8 mouse cellular contexts compared by ENCODE assay signal in genomic region chr10:122983579-122984530, GRCm38 (mm10).
DNase-seq lines count a peak whose midpoint lies in the region; ATAC-seq and TF ChIP-seq lines count a peak whose summit lies in the region.

No protein-coding gene starts in this region.

- H3K36me3 ChIP-seq in lung, embryonic 14.5 days (ENCODE audit: insufficient read depth): peaks cover 20% of the 10 kb centered on the region
- H3K36me3 ChIP-seq in neural tube, embryonic 13.5 days: peaks cover 20% of the 10 kb centered on the region

- H3K9me3 ChIP-seq in lung, embryonic 14.5 days (ENCODE audit: low read depth, low read length): no peaks in the 10 kb centered on the region
- H3K9me3 ChIP-seq in neural tube, embryonic 13.5 days: no peaks in the 10 kb centered on the region

- TF ChIP-seq CTCF in lung, embryonic 14.5 days (IDR thresholded peaks at IDR 0.05; ENCODE audit: low read depth): no peak

- H3K4me3 ChIP-seq in lung, embryonic 14.5 days (ENCODE audit: low read depth, low read length): peak overlapping the region; percentile 98
- H3K4me3 ChIP-seq in neural tube, embryonic 13.5 days: peak overlapping the region; percentile 93

- peak overlapping the region; percentile 100 for H3K27ac ChIP-seq in lung, embryonic 14.5 days (ENCODE audit: low read depth)
- H3K27ac ChIP-seq in neural tube, embryonic 13.5 days (replicated peaks): peak overlapping the region; percentile 100

- peak overlapping the region; percentile 76 for H3K4me2 ChIP-seq in lung, embryonic 14.5 days
- peak overlapping the region; percentile 88 for H3K4me2 ChIP-seq in neural tube, embryonic 13.5 days

- 28% methylated on average over 10 of the region's 10 CpGs for WGBS in lung, embryonic 14.5 days
- WGBS in neural tube, embryonic 13.5 days: 43% methylated on average over 10 of the region's 10 CpGs

- peaks cover 22% of the 10 kb centered on the region for H3K4me1 ChIP-seq in lung, embryonic 14.5 days (ENCODE audit: insufficient read depth)
- H3K4me1 ChIP-seq in neural tube, embryonic 13.5 days (replicated peaks): peaks cover 50% of the 10 kb centered on the region

- peak overlapping the region; percentile 100 for H3K9ac ChIP-seq in lung, embryonic 14.5 days
- H3K9ac ChIP-seq in neural tube, embryonic 13.5 days: peak overlapping the region; percentile 100

- ATAC-seq in lung, embryonic 14.5 days (ENCODE audit: insufficient read depth): no peak
- ATAC-seq in neural tube, embryonic 13.5 days (ENCODE audit: low read depth): no peak
- no peak for ATAC-seq in CD4-positive, CD25-positive, alpha-beta regulatory T cell, adult 4 months

- H3K27me3 ChIP-seq in lung, embryonic 14.5 days (ENCODE audit: insufficient read depth, low read length): no peaks in the 10 kb centered on the region
- H3K27me3 ChIP-seq in neural tube, embryonic 13.5 days: no peaks in the 10 kb centered on the region

- peak; percentile 49 for DNase-seq in lung, embryonic 14.5 days
- no peak for DNase-seq in lung, postnatal 25 days (ENCODE audit: low spot score)
- peak; percentile 16 for DNase-seq in c-Kit-positive CD71-positive TER-119-positive erythroid progenitor cells, embryonic 14.5 days (ENCODE audit: low spot score)
- DNase-seq in induced T-regulatory cell, adult 2 months (ENCODE audit: low read depth): peak; percentile 53
- DNase-seq in thymus, postnatal 0 days (ENCODE audit: low spot score): no peak
- no peak for DNase-seq in layer of hippocampus, postnatal 14 days (ENCODE audit: low spot score in 2 of 2)

Comparison
In these comparisons a context has a peak if more than half of its experiments do, and no peak if none do; other contexts are left out.
1. DNase-seq: peak in lung, embryonic 14.5 days (single experiment), c-Kit-positive CD71-positive TER-119-positive erythroid progenitor cells, embryonic 14.5 days (single experiment) and induced T-regulatory cell, adult 2 months (single experiment); none in lung, postnatal 25 days (single experiment), thymus, postnatal 0 days (single experiment) and layer of hippocampus, postnatal 14 days (0 of 2).